Mouse (Mus musculus) stomach, postnatal 0 days (tissue): ENCODE measurements at regions not wholly inside any gene's neighbourhood (a gene's known extent, or its start where the extent isn't known, plus 50 kb on each side); places are given as distances from the start of the nearest gene placed in this dataset.

Source experiments
- CTCF ChIP-seq: IDR thresholded peaks from 2 replicates; pipeline ENCODE4 v1.5.1; 2016; ENCODE audit warnings: antibody characterized with exemption, low read depth, mild to moderate bottlenecking, moderate library complexity
- EP300 ChIP-seq: optimal IDR thresholded peaks from 2 replicates; pipeline ENCODE3; 2016; ENCODE audit warnings: antibody characterized with exemption

DNA sequence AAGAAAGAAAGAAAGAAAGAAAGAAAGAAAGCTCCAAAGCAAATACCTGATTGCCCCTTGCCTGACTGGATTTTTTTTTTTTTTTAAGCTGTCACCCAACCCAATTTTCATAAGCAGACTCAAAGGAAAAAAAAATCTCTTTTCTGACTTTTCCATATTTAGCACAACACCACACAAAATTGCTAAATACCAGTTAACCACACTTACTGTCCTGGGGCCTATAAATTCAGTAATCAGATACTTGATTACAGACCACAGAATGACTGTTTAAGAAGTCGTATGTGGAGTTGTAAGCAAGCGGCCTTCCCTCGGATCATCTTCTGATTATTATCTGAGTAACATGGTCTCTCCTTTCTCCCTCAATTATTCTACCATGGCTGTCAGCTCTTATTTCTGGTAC, 263.3 kb upstream of the Gm15217 start:
- no peak for TF ChIP-seq CTCF
- no peak for TF ChIP-seq EP300
